Mouse (Mus musculus) hindbrain, embryonic 11.5 days (tissue): ENCODE measurements around the gene Bloc1s5. TPM values are rescaled to one million over a fixed set of nuclear protein-coding genes. Genes with fewer than 3 reads are reported as not detected.

Source experiments
- ATAC-seq: fragments of 200-750 bp; cut with Nextera tagmentation; 2 replicates; pipeline ENCODE4 v1.8.0; 2017; ENCODE audit warnings: mild to moderate bottlenecking, moderate TSS enrichment, moderate library complexity; ENCODE audit not compliant: low FRiP score
- DNase-seq: peaks from one replicate; pipeline ENCODE4 v3.0.0-alpha.2; 2015; ENCODE audit warnings: low spot score
- H3K27ac ChIP-seq: fragments of 300-500 bp; sonication (generic); 2 replicates; pipeline ENCODE4 v1.5.1; 2014; ENCODE audit warnings: mild to moderate bottlenecking, low read depth, low read length
- H3K27me3 ChIP-seq: fragments of 300-500 bp; sonication (generic); 2 replicates; pipeline ENCODE4 v1.6.1; 2014; ENCODE audit warnings: mild to moderate bottlenecking, low read length, moderate library complexity, mixed read lengths; ENCODE audit not compliant: control insufficient read depth, insufficient read depth
- H3K36me3 ChIP-seq: fragments of 300-500 bp; sonication (generic); 2 replicates; pipeline ENCODE4 v1.6.1; 2014; ENCODE audit warnings: mild to moderate bottlenecking, low read length, moderate library complexity, mixed read lengths; ENCODE audit not compliant: control insufficient read depth, insufficient read depth
- H3K4me1 ChIP-seq: fragments of 300-500 bp; sonication (generic); replicated peaks from 2 replicates; pipeline ENCODE4 v1.6.1; 2014; ENCODE audit warnings: low read length, mixed read lengths; ENCODE audit not compliant: control insufficient read depth, insufficient read depth
- H3K4me2 ChIP-seq: fragments of 300-500 bp; sonication (generic); replicated peaks from 2 replicates; pipeline ENCODE4 v1.6.1; 2014; ENCODE audit warnings: mild to moderate bottlenecking, low read depth, low read length
- H3K4me3 ChIP-seq: fragments of 300-500 bp; sonication (generic); 2 replicates; pipeline ENCODE4 v1.5.1; 2014; ENCODE audit warnings: low read depth, low read length
- H3K9ac ChIP-seq: fragments of 300-500 bp; sonication (generic); 2 replicates; pipeline ENCODE4 v1.6.1; 2014; ENCODE audit warnings: low read depth, low read length
- H3K9me3 ChIP-seq: fragments of 300-500 bp; sonication (generic); 2 replicates; pipeline ENCODE4 v1.6.1; 2016; ENCODE audit warnings: low read length; ENCODE audit not compliant: control insufficient read depth
- WGBS: fragments of 180-500 bp; shearing (Covaris S2); extraction: QIAGEN DNeasy Blood & Tissue Kit; methylation state at CpG from one replicate; pipeline ENCODE4 v1.1.7; 2014; 5-methylcytosine and 5-hydroxymethylcytosine counted together
- polyA plus RNA-seq: library from polyadenylated mRNA; unstranded; fragments of >200 nt; fragmentation: Nextera tagmentation; extraction: Ambion mirVana; gene quantifications from 2 replicates; pipeline ENCODE4 v1.2.1, GENCODE M21; 2014

The Bloc1s5 gene
- polyA plus RNA-seq, 1 experiment from 2014 or later = 24.1 TPM

GRCm38 (mm10) chr13:38565245-38565644 lies 69.7 kb downstream of the Bloc1s5 start:
- Histone ChIP-seq H3K4me2 (no peak overlapping the region), H3K27me3 (no peaks in the 10 kb centered on the region), H3K4me3 (no peak overlapping the region), H3K36me3 (no peaks in the 10 kb centered on the region), H3K9me3 (no peaks in the 10 kb centered on the region), H3K4me1 (no peaks in the 10 kb centered on the region), H3K9ac (no peak overlapping the region), H3K27ac (no peak overlapping the region)
- WGBS = 88% methylated on average over 4 of the region's 4 CpGs
- ATAC-seq = no peak
- DNase-seq = no peak

- Histone ChIP-seq H3K27me3 (no peaks in the 10 kb centered on the region), H3K9me3 (no peaks in the 10 kb centered on the region), H3K4me3 (no peak overlapping the region), H3K4me2 (no peak overlapping the region), H3K36me3 (no peaks in the 10 kb centered on the region), H3K4me1 (no peaks in the 10 kb centered on the region), H3K9ac (no peak overlapping the region), H3K27ac (no peak overlapping the region)
- ATAC-seq (no peak), DNase-seq (no peak)
- 79% methylated on average over 11 of the region's 11 CpGs for WGBS
Observed at GRCm38 (mm10) chr13:38554611-38555010, 80.3 kb downstream of the Bloc1s5 start.

GRCm38 (mm10) chr13:38554210-38554609 lies 80.7 kb downstream of the Bloc1s5 start:
- Histone ChIP-seq H3K27ac (no peak overlapping the region), H3K27me3 (no peaks in the 10 kb centered on the region), H3K9me3 (no peaks in the 10 kb centered on the region), H3K9ac (no peak overlapping the region), H3K4me2 (no peak overlapping the region), H3K4me1 (no peaks in the 10 kb centered on the region), H3K4me3 (no peak overlapping the region), H3K36me3 (no peaks in the 10 kb centered on the region)
- DNase-seq (no peak), ATAC-seq (no peak)
- 76% methylated on average over 3 of the region's 3 CpGs for WGBS

GRCm38 (mm10) chr13:38548681-38549080 lies 86.2 kb downstream of the Bloc1s5 start:
- DNase-seq (no peak), ATAC-seq (no peak)
- H3K27ac ChIP-seq = no peak overlapping the region
- no peaks in the 10 kb centered on the region for H3K9me3 ChIP-seq
- no peaks in the 10 kb centered on the region for H3K36me3 ChIP-seq
- H3K4me1 ChIP-seq = no peaks in the 10 kb centered on the region
- no peak overlapping the region for H3K4me2 ChIP-seq
- WGBS = 75% methylated on average over 5 of the region's 5 CpGs
- no peak overlapping the region for H3K4me3 ChIP-seq
- H3K9ac ChIP-seq = no peak overlapping the region
- H3K27me3 ChIP-seq = no peaks in the 10 kb centered on the region

GRCm38 (mm10) chr13:38547717-38548116 lies 87.2 kb downstream of the Bloc1s5 start:
- WGBS = 91% methylated on average over 5 of the region's 5 CpGs
- no peaks in the 10 kb centered on the region for H3K9me3 ChIP-seq

GRCm38 (mm10) chr13:38546754-38547153 lies 88.2 kb downstream of the Bloc1s5 start:
- DNase-seq (no peak), ATAC-seq (no peak)
- 90% methylated on average over 4 of the region's 4 CpGs for WGBS
- no peaks in the 10 kb centered on the region for H3K4me1 ChIP-seq
- no peaks in the 10 kb centered on the region for H3K9me3 ChIP-seq
- H3K27ac ChIP-seq = no peak overlapping the region
- no peak overlapping the region for H3K4me2 ChIP-seq
- H3K27me3 ChIP-seq = no peaks in the 10 kb centered on the region
- no peaks in the 10 kb centered on the region for H3K36me3 ChIP-seq
- no peak overlapping the region for H3K4me3 ChIP-seq
- H3K9ac ChIP-seq = no peak overlapping the region

More at GRCm38 (mm10) chr13:38547717-38548116, 87.2 kb downstream of the Bloc1s5 start:
- no peaks in the 10 kb centered on the region for H3K27me3 ChIP-seq
- no peaks in the 10 kb centered on the region for H3K36me3 ChIP-seq
- ATAC-seq (no peak), DNase-seq (no peak)
- H3K4me3 ChIP-seq = no peak overlapping the region
- H3K27ac ChIP-seq = no peak overlapping the region
- H3K4me2 ChIP-seq = no peak overlapping the region
- H3K4me1 ChIP-seq = no peaks in the 10 kb centered on the region
- no peak overlapping the region for H3K9ac ChIP-seq

DNA sequence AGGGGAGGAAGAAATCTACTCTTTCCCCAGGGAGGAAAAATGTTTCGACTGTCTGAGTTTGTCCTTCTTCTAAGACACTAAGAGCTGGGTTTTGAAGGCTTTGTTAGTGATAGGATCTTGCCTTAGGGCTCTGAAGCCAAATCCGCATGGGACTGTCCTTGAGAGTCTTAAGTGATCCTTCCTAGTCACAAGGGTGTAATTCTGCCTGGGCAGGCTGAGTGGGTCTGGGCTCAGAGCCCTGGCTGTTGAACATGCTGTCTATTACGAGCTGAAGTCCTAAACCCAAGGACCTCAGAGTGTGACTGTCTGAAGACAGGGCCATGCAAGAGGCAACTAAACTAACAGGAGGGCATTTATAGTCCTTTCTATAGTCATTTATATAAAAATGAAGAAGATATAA lies 89.4 kb downstream of the Bloc1s5 start:
- WGBS = 67% methylated on average over 3 of the region's 3 CpGs
- DNase-seq (no peak), ATAC-seq (no peak)
- Histone ChIP-seq H3K27ac (no peak overlapping the region), H3K4me1 (no peaks in the 10 kb centered on the region), H3K9me3 (no peaks in the 10 kb centered on the region), H3K4me2 (no peak overlapping the region), H3K36me3 (no peaks in the 10 kb centered on the region), H3K4me3 (no peak overlapping the region), H3K27me3 (no peaks in the 10 kb centered on the region), H3K9ac (no peak overlapping the region)

- no peak overlapping the region for H3K4me3 ChIP-seq
- H3K9ac ChIP-seq = no peak overlapping the region
- DNase-seq (no peak), ATAC-seq (no peak)
- no peaks in the 10 kb centered on the region for H3K9me3 ChIP-seq
- 83% methylated on average over 8 of the region's 8 CpGs for WGBS
- H3K36me3 ChIP-seq = no peaks in the 10 kb centered on the region
- no peaks in the 10 kb centered on the region for H3K27me3 ChIP-seq
- H3K4me1 ChIP-seq = no peaks in the 10 kb centered on the region
- H3K4me2 ChIP-seq = no peak overlapping the region
- H3K27ac ChIP-seq = no peak overlapping the region
Observed at GRCm38 (mm10) chr13:38544769-38545445, 90.0 kb downstream of the Bloc1s5 start.

DNA sequence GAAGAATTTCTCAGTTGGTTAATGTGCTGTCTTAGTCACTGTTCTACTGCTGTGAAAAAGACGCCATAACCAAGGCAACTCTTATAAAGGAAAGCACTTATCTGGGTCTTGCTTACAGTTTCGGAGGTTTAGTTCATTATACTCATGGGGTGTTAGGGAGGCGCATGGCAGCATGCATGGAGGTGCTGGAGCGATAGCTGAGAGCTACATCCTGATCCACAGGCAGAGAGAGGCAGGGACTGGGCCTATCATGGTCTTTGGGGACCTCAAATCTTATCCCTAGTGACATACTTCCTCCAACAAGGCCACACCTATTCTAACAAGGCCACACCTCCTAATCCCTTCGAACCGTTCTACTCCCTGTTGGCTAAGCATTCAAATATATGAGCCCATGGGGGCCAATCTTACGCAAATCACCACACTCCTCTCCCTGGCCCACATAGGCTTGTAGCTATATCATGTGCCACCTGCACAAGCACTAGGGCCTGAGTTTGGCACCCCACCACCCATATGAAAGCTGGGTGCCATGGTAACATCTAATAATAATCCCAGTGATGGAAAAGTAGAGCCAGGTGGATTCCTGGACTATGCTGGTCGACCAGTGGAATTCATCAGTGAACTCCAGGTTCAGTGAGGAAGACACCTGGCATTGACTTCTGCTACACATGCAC lies 91.3 kb downstream of the Bloc1s5 start:
- Histone ChIP-seq H3K4me3 (no peak overlapping the region), H3K9me3 (no peaks in the 10 kb centered on the region), H3K36me3 (no peaks in the 10 kb centered on the region), H3K27me3 (no peaks in the 10 kb centered on the region), H3K4me2 (no peak overlapping the region), H3K9ac (no peak overlapping the region), H3K27ac (no peak overlapping the region), H3K4me1 (no peaks in the 10 kb centered on the region)
- 84% methylated on average over 8 of the region's 8 CpGs for WGBS
- DNase-seq (no peak), ATAC-seq (no peak)
